Mouse (Mus musculus) adrenal gland, postnatal 36 days (tissue): ENCODE results near the gene Fmo6. TPM values are rescaled to one million over a fixed set of nuclear protein-coding genes. Genes with fewer than 3 reads are reported as not detected.

Experiments used
- DNase-seq, 2 experiments: peaks; one replicate each; pipeline ENCODE4 v3.0.0; 2021; ENCODE audit warnings: mixed read lengths in 1 of 2
- total RNA-seq, 2 experiments: library from RNA; stranded (reverse); gene quantifications; 2 replicates each; pipeline ENCODE4 v1.2.3; 2021

Gene Fmo6
- total RNA-seq, 2 experiments from 2014 or later, result not detected

DNA sequence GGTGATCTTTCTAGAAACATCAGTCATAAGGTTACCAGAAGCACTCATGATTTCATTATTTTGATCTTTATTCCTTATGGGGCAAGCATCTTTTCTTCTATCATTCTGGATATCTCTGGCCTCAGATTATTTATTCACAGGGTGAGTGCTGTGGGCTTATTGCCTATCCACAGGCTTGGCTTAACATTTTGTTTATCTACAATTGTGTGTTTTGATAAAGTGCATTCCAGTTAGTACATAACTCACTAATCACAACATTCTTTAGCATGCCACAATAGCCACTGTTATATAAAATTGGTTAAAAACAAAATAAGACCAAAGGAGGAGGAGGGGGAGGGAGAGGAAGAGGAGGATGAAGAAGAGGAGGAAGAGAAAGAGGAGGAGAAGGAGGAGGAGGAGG is 25.2 kb downstream of the Fmo6 start:
- DNase-seq, result no peak

DNA sequence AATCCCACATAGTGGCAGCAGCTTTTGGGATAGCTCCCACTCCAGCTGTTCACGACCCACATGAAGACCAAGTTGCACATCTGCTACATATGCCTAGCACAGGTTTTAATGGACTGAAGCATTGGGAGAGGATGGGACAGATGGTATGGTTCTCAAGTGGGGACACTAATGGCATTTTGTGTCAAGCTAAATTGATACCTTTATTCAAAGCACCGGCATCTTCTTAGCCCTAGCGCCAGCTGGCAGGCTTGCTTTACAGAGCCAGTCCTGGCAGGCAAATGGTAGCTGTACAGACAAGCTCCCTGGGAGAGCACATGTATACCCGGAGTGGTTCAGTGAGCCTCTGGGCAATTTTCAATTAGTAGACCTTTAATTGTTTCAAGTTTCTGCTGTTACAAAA is 35.4 kb downstream of the Fmo6 start:
- no peak for DNase-seq

DNA sequence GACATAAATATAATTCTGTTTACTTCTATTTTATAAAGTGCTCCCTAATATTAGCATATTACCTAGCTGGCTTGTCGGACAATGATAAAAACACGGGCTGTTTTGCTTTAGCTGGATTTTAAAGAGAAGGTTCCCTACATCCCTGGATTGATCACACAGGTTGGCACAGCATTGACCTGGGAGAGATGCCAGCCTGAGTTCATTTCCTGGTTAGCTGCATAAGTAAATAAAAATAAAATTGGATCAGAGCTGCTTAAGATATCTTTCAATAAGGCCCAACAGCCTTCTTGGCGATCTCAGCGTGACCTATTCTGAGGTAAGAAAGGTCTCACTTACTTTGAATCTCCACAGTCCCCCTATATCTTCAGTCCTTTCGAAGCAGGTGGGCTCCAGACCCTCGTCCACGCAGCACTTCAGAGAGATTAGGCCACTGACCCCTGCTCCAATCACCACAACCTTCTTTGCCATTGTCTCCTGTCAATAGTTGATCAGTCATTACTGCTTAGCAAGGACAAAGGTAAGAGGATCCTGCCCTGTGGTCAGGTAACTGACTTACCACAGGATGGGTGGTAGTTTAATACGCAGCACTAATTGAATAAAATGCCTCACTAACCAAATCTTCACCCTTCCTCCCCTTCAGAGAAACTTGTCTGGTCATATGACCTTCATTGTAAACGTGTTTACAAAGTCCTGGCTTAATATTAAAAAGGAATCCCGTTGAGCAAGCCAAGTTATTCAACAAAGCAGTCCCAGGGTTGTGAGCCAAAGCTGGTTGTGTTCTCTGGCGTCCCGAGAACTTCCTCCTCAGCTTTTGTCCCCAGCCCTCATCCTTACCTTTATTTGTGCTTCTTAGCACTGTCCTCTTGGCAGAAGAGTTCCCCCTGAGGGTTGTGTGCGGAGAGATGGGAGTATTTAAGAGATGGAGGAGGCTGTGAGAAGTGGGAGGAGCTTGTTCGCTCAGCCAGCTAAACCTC is 39.2 kb downstream of the Fmo6 start, which contains the start of gene Fmo2:
Gene Fmo2, minus strand, starts transcription at position 889 of the 974 bp plus-strand sequence.
- DNase-seq, result peak in 1 of 2 experiments; percentile 27

DNA sequence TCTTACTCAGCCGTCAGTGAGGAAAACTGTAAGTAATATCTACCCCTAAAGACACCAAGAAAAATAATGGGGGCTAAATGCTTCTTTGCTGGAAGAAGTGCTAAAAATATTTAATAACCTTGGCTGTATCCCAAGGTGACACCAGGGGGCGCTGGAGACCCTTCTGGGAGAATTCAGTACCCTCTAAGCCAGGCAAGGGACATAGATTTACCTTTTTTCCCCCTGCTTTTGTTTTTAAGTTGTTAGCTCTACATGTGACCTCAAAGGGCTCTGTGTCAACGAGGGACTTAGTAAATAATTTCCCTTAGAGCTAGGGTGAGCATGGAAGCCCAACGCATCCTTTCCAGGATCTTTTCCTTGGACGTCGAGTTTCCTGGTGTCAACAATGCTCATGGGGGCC is 41.4 kb downstream of the Fmo6 start:
- DNase-seq, result peak; percentile 69 to 78

DNA sequence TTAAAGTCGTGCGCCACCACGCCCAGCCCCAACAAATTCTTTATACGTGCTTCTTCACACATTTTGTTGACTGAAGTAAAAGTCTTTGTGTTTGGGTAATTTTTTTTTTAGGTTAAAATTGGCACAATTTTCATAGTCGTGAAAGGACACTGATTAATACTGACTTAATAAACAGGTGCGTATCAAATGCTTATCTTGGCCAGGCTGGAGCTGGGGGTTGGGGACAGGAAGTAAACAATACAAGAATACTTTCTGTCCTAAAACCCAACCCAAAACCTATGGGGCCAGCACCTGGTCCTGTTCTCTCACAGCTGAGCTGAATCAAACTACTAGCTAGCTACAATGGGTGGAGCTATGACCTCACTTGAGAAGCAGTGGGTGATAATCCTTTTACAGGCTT is 44.3 kb downstream of the Fmo6 start:
- no peak for DNase-seq

DNA sequence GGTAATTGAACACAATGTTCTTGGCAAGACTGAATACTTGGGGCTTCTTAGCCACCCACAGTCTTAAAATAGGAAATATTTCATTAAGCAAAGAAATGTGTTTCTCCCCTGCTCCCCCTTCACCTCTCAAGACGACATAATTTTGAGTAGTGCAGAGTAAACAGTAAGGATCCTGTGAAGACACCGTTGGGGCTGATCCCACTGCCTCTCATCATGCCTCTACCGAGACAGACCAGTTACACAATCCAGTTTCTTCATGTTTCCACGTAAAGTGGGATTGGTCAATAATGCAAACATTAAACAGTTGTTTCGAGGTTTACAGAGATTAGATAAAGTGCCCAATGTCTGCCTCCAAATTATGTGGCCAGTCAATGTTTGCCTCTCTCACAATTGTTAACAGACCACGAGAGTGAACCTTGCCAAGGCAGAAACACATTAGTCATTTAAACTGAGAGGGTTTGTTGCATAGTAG is 45.3 kb downstream of the Fmo6 start:
- no peak for DNase-seq

DNA sequence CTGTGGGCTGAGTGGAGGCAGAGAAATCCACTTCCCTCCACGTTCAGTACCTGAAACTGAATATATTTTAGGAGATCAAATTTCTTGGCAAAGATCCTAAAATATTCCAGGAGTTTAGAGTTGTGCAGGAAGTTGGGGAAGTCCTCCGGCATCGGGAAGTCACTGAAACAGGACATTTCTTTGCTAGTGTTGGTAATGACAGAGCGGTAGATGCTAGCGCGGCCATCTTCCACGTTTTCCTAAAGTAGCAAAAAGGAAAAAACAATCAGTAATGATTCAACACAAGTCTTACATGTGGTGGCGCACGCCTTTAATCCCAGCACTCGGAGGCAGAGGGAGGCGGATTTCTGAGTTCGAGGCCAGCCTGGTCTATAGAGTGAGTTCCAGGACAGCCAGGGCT is 48.7 kb downstream of the Fmo6 start:
- no peak for DNase-seq

DNA sequence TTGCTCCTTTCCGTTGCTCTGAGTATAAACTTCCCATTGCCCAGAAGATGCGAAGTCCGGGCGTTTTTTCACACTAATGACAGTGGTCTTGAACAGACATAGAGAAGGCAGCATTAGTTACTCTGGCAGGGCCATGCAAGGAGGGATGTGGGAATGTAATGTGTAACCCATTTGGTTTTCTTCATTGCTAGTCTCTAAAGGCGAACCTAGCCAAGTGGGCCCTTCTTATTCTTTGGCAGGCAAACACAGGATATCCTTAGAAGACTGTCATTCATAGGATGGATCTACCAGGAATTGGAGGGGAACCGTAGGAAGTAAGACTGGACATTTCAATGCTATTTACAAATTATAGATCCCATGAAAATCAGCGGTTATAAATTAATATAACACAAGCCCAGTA is 49.7 kb downstream of the Fmo6 start:
- DNase-seq, result no peak

DNA sequence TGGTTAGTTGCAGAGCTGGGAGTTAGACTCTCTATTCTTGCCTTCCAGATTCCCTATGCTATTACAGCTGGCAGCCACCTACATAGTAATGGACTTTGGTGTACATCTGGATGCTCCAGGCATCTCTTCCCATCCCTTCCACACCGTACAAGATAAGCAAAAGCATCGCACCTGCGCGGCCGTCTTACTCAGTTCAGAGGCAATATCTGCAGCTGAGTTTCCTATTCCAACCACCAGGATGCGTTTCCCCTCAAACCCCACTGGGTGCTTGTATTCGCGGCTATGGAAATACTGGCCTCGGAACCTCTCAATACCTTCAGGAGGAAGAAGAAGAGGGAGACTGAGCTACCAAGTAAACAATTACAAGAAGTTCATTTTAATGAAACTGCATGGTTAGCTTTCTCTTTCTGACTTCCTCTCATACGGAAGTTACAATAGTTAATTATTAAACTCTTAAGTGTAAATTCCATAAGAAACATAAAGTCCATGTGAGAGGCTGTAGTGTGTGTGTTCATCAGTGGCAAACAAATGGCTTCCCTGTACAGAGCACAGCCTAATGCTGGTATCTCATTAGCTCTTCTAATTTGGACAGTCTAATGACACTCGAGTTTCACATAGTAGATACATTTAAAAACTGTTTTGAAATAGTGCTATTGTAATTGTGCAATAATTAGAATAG is 51.0 kb downstream of the Fmo6 start:
- no peak for DNase-seq

DNA sequence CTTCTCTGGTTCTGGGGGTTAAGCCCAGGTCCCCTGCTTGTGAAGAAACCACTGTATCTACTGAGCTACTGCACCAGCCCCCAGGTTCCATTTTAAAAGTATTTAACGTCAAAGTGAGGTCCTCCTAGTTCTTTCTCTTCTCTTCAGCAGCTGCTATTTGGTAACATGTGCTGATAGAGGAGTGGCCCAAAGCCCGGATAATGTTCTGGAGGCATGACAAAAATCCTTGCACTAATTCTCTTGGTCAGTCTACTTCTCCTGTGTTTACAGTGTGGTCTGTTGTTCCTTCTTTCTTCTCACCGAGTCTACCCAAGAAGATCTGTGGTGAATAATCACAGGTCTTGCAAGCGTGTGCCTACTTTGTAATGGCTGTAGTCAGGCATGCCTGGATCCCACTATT is 54.6 kb downstream of the Fmo6 start:
- no peak for DNase-seq

DNA sequence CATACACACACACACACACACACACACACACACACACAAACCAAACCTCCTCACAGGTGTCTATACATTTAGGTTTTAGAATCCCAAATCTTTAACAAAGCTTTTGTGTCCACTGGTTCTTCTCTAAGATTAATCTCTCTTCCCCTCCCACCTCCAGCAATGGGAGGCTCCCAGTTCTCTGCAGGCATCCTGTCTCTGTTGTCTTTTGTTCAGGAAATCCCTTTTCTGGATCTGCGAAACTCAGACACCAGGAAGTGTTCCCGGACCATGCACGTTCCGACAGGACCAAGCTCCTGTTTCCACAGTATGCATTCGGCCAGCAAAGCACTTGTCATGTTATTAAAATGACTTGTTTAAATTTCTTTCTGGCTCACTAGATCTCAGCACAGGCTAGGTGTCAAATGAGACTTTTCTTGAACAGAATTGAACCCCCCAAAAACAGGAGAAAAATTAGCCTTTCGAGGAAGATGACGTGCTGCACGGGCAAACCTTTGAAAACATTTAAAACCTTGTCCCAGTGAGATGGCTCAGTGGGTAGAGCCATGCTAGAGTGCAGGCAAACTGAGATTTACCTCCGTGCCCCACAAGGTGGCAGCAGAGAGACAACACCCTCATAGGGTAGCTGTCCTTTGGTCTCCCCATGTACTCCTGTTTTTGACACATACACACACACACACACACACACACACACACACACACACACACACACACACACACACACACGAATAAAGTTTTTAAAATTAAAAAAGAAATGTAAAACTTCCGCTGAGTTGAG is 57.5 kb downstream of the Fmo6 start:
- DNase-seq, result peak; percentile 79 to 82

DNA sequence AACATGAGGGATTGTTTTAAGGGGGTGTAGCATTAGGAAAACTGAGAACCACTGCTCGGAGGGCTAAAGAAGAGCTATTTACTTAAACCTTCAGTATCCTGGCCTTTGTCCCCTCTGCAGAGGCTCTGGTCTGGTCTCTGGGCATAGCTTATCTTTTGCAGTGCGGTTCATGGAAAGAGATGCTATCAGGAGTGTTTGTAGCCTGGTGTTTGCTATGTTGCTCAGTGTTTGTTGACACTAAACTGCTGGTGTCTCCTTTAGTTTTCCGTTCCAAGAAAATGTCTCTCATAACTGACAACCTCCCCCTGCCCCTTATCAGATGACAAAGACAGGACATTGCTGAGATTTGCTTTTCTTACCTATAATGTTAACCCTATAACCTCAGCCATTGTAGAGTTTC is 62.2 kb downstream of the Fmo6 start:
- no peak for DNase-seq

DNA sequence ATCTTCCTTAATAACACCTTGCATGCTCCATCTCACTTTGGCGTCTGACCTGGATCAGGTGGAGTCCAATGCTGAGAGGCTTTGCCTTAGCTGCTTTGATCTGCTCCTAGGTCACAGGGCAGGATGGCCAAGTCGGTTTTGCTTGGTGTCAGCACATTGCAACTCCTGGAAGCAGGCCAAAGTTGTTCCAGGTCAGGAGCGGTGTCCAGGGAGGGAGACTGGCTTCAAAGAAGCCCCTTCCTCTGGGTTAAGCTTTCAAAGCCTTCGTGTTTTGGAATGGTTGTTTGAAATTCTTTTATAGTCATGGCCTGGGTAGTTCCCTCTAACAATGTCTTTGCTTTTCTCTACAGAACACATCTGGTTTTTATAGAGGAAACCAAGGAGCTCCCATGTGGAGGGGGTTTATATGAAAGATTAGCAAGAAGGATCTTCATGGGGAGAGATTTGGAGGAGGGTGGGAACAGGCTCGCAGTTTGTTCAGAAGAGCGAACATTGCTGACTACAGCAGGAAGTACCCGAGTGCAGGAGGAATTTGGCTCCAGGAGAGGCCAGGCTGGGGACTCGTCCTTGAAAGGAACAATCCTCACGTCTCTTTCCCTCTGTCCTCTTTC is 65.5 kb downstream of the Fmo6 start:
- DNase-seq, result peak; percentile 33 to 46

DNA sequence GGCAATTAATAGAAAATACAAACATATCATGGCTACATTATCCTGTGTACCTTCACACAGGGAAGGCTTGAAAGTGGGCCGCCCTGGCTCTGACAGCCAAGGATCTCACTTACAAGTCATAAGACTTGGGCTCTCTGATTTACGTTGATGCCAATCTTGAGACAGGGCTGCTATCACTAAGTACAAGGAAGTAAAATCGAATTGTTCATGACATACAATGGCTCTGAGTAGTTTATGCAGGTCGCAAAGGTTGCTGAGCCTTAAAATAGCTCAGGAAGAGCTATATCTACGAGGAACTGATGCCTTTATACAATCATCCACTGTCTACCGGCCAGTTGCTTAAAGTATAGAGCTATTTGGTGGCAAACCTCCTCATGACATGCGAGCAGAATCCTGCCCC is 66.3 kb downstream of the Fmo6 start:
- no peak for DNase-seq

DNA sequence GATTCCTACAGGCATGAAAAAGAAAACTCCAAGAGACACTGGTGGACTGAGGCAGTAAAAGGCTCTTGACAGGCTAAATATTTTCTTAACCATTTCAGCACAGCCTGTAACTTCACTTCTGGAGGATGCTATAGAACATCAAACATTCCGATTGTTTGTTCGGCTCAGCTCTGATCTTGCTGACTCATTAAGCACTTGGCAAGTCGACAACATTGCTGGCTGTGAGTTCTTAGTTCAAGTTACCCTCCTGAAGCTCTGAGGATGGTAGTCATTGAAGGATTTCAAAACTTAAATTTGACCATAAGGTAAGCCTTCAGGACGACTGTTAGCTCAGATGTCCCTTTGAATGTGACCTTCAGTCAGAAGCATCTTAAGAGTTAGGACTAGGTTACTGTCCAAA is 69.9 kb downstream of the Fmo6 start:
- no peak for DNase-seq

Other genes with a start within 250 kb of the Fmo6 start
- gene Prrc2c, start 197.0 kb downstream of the Fmo6 start, total RNA-seq, result 100 to 1,000 TPM; 148 to 161 TPM
- gene Fmo4, start 123.5 kb downstream of the Fmo6 start, total RNA-seq, result 1 to 10 TPM in 1 of 2 experiments, under 1 TPM in 1; 0.93 to 1.1 TPM
- 100 to 1,000 TPM; 158 to 352 TPM for gene Fmo1, start 70.9 kb downstream of the Fmo6 start, total RNA-seq
- 10 to 100 TPM; 40.5 to 47.1 TPM for gene Fmo2, start 38.8 kb downstream of the Fmo6 start, total RNA-seq
- under 1 TPM in 1 of 2 experiments, not detected in 1; 0.13 TPM for gene Fmo3, start 47.0 kb upstream of the Fmo6 start, total RNA-seq
- gene Mroh9, start 148.2 kb upstream of the Fmo6 start, total RNA-seq, result not detected